Mouse (Mus musculus) left cerebral cortex, adult 2 months (tissue): ENCODE measurements around the gene Eml4. TPM values are rescaled to one million over a fixed set of nuclear protein-coding genes. Genes with fewer than 3 reads are reported as not detected.

ENCODE experiments used
- DNase-seq, 2 experiments: peaks; one replicate each; pipeline ENCODE4 v3.0.0; 2021 to 2022; ENCODE audit warnings: low spot score in 2 of 2, mixed read lengths in 1 of 2; ENCODE audit errors: extremely low spot score in 1 of 2
- H3K27ac ChIP-seq: fragments of 200-600 bp; 2 replicates; pipeline ENCODE4 v1.8.1; 2022
- H3K4me3 ChIP-seq: fragments of 200-600 bp; 2 replicates; pipeline ENCODE4 v1.8.1; 2022
- CTCF ChIP-seq: fragments of 200-600 bp; IDR thresholded peaks from 2 replicates; pipeline ENCODE4 v1.8.1; 2022; ENCODE audit warnings: antibody characterized with exemption, mild to moderate bottlenecking, moderate library complexity
- intact Hi-C: fragments of 180-260 bp; cut with DNase I; formaldehyde crosslinking; loops from one replicate; pipeline ENCODE4 v1.15.1; 2025
- long read RNA-seq, 2 experiments: library from polyadenylated mRNA; stranded (forward); transcript quantifications; one replicate each; pipeline ENCODE4 v2.0.0; 2021; ENCODE audit warnings: borderline mapping rate in 2 of 2
- total RNA-seq, 2 experiments: library from RNA; stranded (reverse); gene quantifications; 2 replicates each; pipeline ENCODE4 v1.2.3; 2021

Eml4 gene
- total RNA-seq: 10 to 100 TPM; 23.2 to 24.2 TPM
- long read RNA-seq, experiment 1, full-length matches to known transcripts: 18 of 43 reads
- long read RNA-seq, experiment 1, partial matches to known transcripts: 1 of 43 reads
- long read RNA-seq, experiment 1, other reads (novel, unspliced or antisense): 24 of 43 reads
- long read RNA-seq, experiment 2, full-length matches to known transcripts: 17 of 35 reads
- long read RNA-seq, experiment 2, partial matches to known transcripts: 3 of 35 reads
- long read RNA-seq, experiment 2, other reads (novel, unspliced or antisense): 15 of 35 reads

DNA sequence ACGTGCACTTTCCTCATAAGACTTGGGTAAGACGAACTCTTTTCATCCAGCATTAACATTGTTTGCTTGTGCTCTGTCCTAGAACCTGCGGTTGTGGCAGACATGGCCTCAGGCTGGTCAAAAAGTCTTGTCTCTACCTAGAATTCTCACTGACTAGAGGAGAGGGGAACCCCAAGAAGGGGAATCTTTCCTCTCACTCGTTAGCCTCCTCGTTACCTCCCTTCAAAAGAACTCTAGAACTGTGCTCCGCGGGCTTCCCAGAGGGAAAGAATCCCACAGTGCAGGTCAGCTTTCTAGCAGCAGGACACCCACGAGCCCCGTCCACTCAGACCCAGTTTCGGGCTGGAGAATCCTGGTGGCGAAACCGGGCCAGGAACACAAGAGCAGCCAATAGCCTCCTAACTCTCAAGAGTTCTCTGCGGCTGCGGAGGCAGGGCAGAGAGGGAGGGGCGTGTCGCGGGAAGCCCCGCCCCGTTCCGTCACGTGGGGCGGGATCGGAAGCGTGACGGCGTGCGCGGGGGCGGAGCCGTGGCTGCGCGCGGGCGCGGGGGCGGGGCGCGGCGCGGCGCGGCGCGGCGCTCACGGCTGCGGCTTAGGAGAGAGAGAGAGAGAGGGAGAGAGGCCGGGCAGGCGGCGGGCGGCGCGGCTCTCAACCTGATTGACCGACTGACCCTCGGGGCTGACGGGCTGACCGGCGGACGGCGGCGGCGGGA, at the start of gene Eml4:
Eml4 (plus strand) TSS at position 553 of the 713 bp plus-strand sequence.
- Histone ChIP-seq H3K27ac (peak within 1 kb of the TSS; percentile 87), H3K4me3 (peak within 1 kb of the TSS; percentile 76)
- TF ChIP-seq CTCF: peak; percentile 40
- intact Hi-C loops: loop anchor here (2.0 to 5.0 kb wide), 2 partner anchors 74 to 462 kb away; no protein-coding TSS in a partner anchor
- DNase-seq: peak; percentile 94 to 96

DNA sequence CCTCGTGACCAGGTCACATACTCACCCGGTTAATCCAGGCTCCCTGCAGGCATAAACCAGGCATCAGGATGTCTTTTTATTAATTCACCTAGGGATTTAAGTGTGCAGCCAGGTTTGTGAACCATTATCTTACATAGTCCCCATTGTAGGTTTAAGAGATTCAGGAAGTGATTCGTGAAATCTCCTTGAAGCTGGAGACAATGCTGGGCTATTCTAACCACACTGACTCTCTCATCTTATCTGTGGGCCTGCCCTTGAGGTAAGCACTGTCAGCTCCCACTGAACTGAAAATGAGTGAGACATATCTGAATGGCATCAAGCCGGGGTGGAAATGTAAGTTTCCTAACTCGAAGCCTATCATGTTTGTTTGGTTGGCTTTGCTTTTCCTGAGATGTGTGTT, 49.3 kb upstream of the Eml4 start:
- intact Hi-C loops: no loop called here
- Histone ChIP-seq H3K4me3 (no peak overlapping the region), H3K27ac (no peak overlapping the region)
- no peak for DNase-seq
- no peak for TF ChIP-seq CTCF

DNA sequence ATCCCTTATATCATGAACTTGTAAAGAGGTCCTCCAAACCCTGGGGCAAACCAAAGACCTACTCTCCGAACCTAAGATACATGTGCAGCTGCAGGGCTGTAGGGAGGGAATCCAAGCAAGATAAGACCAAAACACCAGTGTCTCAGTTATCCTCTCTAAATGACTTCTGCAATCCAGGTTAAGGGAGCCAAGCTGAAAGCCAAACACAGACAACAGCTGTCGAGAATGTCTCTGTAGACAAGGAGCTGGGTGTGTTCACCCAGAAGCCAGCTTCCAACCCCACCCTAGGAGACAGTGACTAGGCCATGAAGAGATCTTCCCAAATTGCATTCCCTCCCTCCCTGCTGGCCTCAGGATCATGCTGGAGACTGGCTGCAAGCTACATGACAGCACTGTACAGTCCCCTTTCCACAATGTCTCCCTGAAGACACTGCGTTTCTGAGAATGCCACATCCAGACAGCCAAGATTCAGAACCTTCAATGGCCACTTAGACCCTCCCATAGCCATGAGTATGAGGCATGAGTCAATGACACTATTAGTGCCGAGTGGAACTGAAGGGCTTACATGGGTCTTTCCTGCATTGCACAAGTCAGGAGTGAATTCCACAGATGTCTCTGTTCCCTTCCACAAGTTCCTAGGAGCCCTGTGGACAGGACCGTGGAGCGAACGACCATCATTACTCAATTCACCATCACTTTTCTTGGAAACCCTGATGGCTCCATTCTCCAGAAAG, 46.5 kb upstream of the Eml4 start:
- no peak for DNase-seq
- H3K27ac ChIP-seq: no peak overlapping the region
- no peak for TF ChIP-seq CTCF
- intact Hi-C loops: no loop called here
- H3K4me3 ChIP-seq: no peak overlapping the region

DNA sequence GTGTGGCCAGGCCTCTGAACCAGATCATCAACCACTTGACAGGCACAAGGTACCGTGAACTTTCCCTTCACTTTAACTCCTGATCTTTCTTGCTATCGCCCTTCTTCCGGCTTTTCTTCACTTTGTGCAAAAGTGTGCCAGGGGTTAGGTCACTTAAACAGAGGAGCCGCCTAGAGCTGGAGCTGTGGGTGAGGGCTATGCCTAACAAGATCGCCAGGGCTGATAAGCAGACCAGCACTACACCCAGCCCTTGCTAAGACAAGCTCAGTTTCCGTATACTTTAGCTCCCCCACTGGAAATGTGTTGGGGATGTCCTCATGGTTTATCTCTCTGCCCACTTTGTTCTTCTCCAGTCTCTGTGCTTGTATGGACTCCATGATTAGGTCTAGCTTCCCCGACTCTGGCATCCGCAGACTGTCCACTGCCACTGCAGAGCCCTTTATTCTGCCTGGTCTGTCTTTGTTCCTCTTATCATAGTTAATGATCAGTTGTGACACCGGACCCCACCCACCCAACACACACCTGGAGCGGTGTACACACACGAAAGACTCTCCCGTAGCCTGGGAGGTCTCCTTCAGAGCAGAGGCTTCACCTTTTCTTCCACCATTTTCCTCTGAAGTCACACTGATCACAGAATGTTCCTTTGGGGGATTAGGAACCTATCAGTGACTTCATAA, 43.6 kb upstream of the Eml4 start:
- no peak overlapping the region for H3K27ac ChIP-seq
- no peak for DNase-seq
- no peak overlapping the region for H3K4me3 ChIP-seq
- TF ChIP-seq CTCF: no peak
- intact Hi-C loops: no loop called here

DNA sequence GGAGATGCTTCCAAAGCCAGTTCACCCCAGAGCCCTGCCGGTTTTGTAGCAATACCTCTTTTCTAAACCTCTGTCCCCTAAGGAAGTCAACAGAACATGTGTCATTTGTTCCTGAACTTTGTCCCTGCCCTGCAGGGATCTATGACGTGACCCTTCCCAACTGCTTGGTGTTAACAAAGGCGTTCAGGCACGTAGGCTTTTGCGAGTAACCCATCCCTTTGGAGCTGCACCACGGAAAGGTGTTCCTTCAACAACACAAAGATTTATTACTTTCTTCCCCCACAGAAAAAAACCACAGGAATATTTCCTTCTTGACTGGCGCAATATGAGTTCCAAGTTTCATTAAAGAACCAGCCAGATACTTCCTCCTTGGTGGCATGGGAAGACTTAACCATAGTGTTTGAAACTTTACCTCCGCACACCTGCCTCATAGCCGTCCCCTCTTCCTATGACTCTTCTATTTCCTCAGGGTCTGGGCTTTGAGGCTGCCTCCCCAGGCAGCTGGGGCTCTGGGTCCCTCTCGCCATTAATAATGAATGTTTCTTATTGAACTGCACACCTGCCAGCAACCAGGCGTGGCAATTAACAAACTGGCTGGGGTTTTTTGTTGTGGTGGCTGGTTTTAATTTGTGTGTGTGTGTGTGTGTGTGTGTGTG, 43.0 kb upstream of the Eml4 start:
- no peak overlapping the region for H3K4me3 ChIP-seq
- TF ChIP-seq CTCF: no peak
- intact Hi-C loops: no loop called here
- DNase-seq: no peak
- H3K27ac ChIP-seq: no peak overlapping the region

DNA sequence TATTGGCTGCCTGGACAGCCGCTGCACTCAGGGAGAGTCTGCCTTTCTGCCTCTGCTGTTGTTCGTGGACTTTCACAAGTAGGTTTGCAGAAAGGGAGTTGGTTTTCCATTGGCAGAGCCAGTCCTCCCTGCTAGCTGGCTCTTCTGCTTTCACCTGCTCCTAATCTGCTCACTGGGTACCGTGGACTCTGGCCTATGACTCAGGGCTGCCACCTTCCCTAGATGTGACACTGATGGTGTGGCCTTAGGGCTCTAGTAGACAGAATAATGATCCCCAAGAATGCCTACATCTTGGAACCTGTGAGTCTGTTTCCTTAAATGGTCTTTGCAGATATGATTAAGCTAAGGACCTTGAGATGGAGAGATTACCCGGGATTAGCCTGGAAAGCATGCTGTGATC, 42.3 kb upstream of the Eml4 start:
- H3K27ac ChIP-seq: no peak overlapping the region
- TF ChIP-seq CTCF: no peak
- no peak overlapping the region for H3K4me3 ChIP-seq
- no peak for DNase-seq
- intact Hi-C loops: no loop called here

DNA sequence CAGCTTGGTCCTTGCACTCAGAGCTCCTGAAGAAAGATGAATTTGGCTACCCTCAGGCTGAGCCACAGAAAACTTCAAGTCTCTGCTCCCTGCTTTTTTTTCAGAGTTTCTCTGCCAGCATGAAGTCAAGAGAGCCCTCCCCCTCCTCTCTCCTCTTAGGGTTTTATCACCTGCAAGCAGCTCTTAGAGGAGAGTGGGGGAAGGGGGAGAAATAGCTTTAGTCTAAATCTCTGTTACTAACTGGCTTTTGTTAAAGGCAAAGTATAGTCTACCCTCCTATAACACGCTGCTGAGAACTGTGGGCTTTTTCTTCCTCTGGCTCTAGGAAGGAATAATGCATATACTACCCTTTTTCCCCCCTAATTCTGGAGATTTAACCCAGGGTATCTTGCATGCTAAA, 41.5 kb upstream of the Eml4 start:
- no peak for DNase-seq
- intact Hi-C loops: no loop called here

DNA sequence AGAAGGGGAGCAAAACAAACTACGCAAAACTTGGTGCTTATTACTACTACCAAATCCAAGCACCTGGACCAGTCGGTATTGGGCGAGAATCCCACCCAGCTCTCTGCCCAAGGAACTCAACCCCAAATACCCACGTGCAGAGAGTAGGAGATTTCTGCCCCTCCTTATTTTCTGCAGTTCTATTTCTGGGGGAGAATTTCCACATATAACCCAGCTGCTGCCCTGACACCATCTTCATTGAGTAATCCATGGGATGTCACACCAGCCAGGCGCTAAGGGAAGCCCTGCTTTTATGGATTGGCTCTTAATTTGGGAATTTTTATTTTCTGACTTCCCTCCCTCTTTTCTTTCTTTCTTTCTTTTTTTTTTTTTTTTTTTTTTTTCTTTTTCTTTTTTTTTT, 38.9 kb upstream of the Eml4 start:
- no peak overlapping the region for H3K4me3 ChIP-seq
- no peak overlapping the region for H3K27ac ChIP-seq
- TF ChIP-seq CTCF: no peak
- no peak for DNase-seq
- intact Hi-C loops: no loop called here

More for the DNA sequence above, 41.5 kb upstream of the Eml4 start:
- no peak overlapping the region for H3K27ac ChIP-seq
- H3K4me3 ChIP-seq: no peak overlapping the region
- no peak for TF ChIP-seq CTCF

DNA sequence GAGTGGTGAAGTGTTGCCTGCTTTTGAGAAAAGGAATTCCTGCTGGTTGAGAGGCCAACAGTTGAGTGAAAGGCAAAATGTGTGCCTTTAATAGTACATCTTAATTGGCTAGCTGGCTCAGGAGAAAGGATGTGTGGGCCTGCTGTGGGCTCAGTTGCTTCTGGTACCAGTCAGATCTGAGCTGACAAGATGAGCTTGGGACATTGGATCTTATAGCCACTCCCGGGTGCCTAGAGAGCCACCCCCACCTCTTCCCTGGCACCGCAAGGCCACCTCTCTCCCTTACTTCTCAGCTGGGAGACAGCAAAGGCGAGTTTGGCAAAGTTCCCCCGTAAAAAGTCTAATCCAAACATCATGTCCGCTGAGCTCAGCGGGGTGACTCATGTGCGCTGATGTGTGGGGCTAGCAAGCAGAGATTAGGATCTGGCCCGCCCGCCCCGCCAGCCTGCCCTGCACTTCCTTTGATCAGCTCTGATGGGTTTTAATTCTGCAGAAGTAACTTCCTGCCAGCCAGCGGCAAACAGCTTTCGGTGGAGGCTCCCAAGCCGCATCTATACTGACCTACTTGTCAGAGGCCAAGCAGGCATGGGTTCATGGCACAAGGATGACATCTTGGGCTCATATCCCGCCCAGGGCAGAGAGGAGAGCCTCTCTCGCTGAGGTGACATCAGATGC, 38.4 kb upstream of the Eml4 start:
- no peak for TF ChIP-seq CTCF
- Histone ChIP-seq H3K27ac (no peak overlapping the region), H3K4me3 (peak overlapping the region; percentile 14; the same call in 1 of the 2 replicates)
- peak; percentile 38 to 43 for DNase-seq
- intact Hi-C loops: no loop called here

DNA sequence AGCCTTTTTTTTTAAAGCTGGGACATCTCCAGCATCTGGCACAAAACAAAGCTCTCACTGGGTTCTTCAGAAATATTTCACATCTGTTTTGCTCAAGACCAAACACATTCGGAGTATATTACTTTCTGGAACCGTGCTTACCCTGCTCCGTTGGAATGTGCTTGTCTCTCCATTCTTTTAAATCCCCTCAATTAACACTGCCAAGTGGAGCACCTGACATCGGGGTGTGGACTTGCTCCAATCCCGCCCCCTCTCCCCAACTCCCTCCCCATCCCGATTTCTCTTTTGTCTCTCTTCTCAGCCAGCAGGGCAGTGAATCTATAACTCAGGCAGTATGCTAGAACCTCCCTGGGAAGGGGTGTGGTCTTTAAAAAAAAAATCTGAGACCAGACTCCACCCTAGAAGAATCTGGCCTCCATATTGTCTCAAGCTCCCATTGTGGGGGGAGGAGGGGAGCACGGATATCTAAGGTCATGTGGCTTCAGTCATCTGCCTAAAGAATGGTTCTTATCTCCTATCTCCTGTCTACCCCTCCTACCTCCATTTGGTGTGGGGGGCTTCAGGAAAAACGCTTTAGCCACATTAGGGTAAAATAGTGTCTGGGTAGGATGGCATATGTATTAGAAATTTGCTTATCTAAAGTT, 37.6 kb upstream of the Eml4 start:
- no peak overlapping the region for H3K4me3 ChIP-seq
- DNase-seq: no peak
- H3K27ac ChIP-seq: no peak overlapping the region
- TF ChIP-seq CTCF: no peak
- intact Hi-C loops: no loop called here
